ENCODE assay signal across 15 mouse cellular contexts in genomic region chr8:94009243-94009845, GRCm38 (mm10). TPM values are rescaled to one million over a fixed set of nuclear protein-coding genes. Genes with fewer than 3 reads are reported as not detected.
DNase-seq lines count a peak whose midpoint lies in the region; ATAC-seq and TF ChIP-seq lines count a peak whose summit lies in the region.
"Had no signal": no experiment of that assay in that cellular context is flagged by ENCODE, and none has a peak within 500 bp of the region (broad histone marks: within the 10 kb centered on the region; RNA-seq: fewer than 3 reads in every experiment).

No protein-coding gene starts in this region.

- no peak overlapping the region for H3K4me3 ChIP-seq in heart, embryonic 11.5 days (ENCODE audit: low read depth, low read length)
- H3K4me3 ChIP-seq in megakaryocyte, embryonic 14.5 days (replicated peaks), result peak overlapping the region; percentile 28
- H3K4me3 ChIP-seq in intestine, postnatal 0 days (ENCODE audit: low read depth, low read length), result no peak overlapping the region
- no peak overlapping the region for H3K4me3 ChIP-seq in stomach, embryonic 15.5 days (replicated peaks)
- H3K4me3 ChIP-seq: embryonic facial prominence, embryonic 13.5 days; left cerebral cortex, adult 2 months; myocyte had no signal

- H3K27me3 ChIP-seq in heart, embryonic 11.5 days (ENCODE audit: control insufficient read depth, insufficient read depth, low read length), result no peaks in the 10 kb centered on the region
- H3K27me3 ChIP-seq in megakaryocyte, embryonic 14.5 days (replicated peaks), result no peaks in the 10 kb centered on the region
- H3K27me3 ChIP-seq in intestine, postnatal 0 days (replicated peaks; ENCODE audit: control insufficient read depth, insufficient read depth, low read length), result no peaks in the 10 kb centered on the region
- no peaks in the 10 kb centered on the region for H3K27me3 ChIP-seq in stomach, embryonic 15.5 days (replicated peaks)
- H3K27me3 ChIP-seq: embryonic facial prominence, embryonic 13.5 days had no signal

- ATAC-seq in heart, embryonic 11.5 days (replicated peaks; ENCODE audit: insufficient number of reproducible peaks, low FRiP score, low TSS enrichment), result no peak
- ATAC-seq in megakaryocyte, adult 5-6 weeks (ENCODE audit: poor library complexity, severe bottlenecking), result no peak
- no peak for ATAC-seq in intestine, postnatal 0 days
- ATAC-seq in stomach, embryonic 15.5 days (ENCODE audit: insufficient read depth, low FRiP score, low read depth), result no peak

- H3K4me1 ChIP-seq in heart, embryonic 11.5 days (ENCODE audit: control insufficient read depth, insufficient read depth, low read length), result peaks cover 19% of the 10 kb centered on the region
- H3K4me1 ChIP-seq in megakaryocyte, embryonic 14.5 days, result peaks cover 40% of the 10 kb centered on the region
- H3K4me1 ChIP-seq in intestine, postnatal 0 days (replicated peaks; ENCODE audit: control insufficient read depth, insufficient read depth, low read length), result peaks cover 11% of the 10 kb centered on the region; the same call in 1 of the 2 replicates
- H3K4me1 ChIP-seq in stomach, embryonic 15.5 days, result peaks cover 24% of the 10 kb centered on the region

- 49% methylated on average over 15 of the region's 15 CpGs for WGBS in heart, embryonic 11.5 days (ENCODE audit: insufficient replicate concordance)
- 37% methylated on average over 15 of the region's 15 CpGs for WGBS in intestine, postnatal 0 days
- 44% methylated on average over 15 of the region's 15 CpGs for WGBS in stomach, embryonic 15.5 days

- no peak overlapping the region for H3K27ac ChIP-seq in heart, embryonic 11.5 days (ENCODE audit: low read depth, low read length)
- no peak overlapping the region for H3K27ac ChIP-seq in intestine, postnatal 0 days (ENCODE audit: low read depth, low read length)
- 0 out of 2 replicates have a peak overlapping the region, but pooled peaks have one; percentile 40 for H3K27ac ChIP-seq in stomach, embryonic 15.5 days
- H3K27ac ChIP-seq: embryonic facial prominence, embryonic 13.5 days; left cerebral cortex, adult 2 months; macrophage had no signal

- H3K4me2 ChIP-seq in heart, embryonic 11.5 days, result no peak overlapping the region; the same call in 1 of the 2 replicates
- peak overlapping the region; percentile 25 for H3K4me2 ChIP-seq in intestine, postnatal 0 days (replicated peaks; ENCODE audit: low read depth)
- peak overlapping the region; percentile 90; the same call in 1 of the 2 replicates for H3K4me2 ChIP-seq in stomach, embryonic 15.5 days

- no peaks in the 10 kb centered on the region for H3K9me3 ChIP-seq in heart, embryonic 11.5 days (replicated peaks; ENCODE audit: control insufficient read depth, low read length)
- H3K9me3 ChIP-seq in megakaryocyte, embryonic 14.5 days, result no peaks in the 10 kb centered on the region
- H3K9me3 ChIP-seq in intestine, postnatal 0 days (ENCODE audit: control insufficient read depth), result no peaks in the 10 kb centered on the region
- no peaks in the 10 kb centered on the region for H3K9me3 ChIP-seq in stomach, embryonic 15.5 days
- H3K9me3 ChIP-seq: embryonic facial prominence, embryonic 13.5 days had no signal

- no peak for TF ChIP-seq CTCF in intestine, postnatal 0 days (IDR thresholded peaks at IDR 0.05; ENCODE audit: low read depth)

- peak; percentile 84 for DNase-seq in heart, adult 11 months
- DNase-seq in c-Kit-positive CD71-positive TER-119-positive erythroid progenitor cells, embryonic 14.5 days (ENCODE audit: low spot score), result no peak
- DNase-seq in left cerebral cortex, adult 9 months (ENCODE audit: low spot score in 2 of 2), result no peak
- DNase-seq: adrenal gland, adult 2 months; gastrocnemius, postnatal 36 days; kidney, adult 11 months had no signal

- H3K36me3 ChIP-seq in heart, embryonic 11.5 days (ENCODE audit: control insufficient read depth, insufficient read depth, low read length), result no peaks in the 10 kb centered on the region
- peaks cover 23% of the 10 kb centered on the region for H3K36me3 ChIP-seq in megakaryocyte, embryonic 14.5 days (replicated peaks; ENCODE audit: low read length)
- peaks cover 4% of the 10 kb centered on the region for H3K36me3 ChIP-seq in intestine, postnatal 0 days (ENCODE audit: control insufficient read depth, insufficient read depth)
- H3K36me3 ChIP-seq in stomach, embryonic 15.5 days, result no peaks in the 10 kb centered on the region

- H3K9ac ChIP-seq in heart, embryonic 11.5 days (ENCODE audit: low read depth, low read length), result no peak overlapping the region
- H3K9ac ChIP-seq in intestine, postnatal 0 days (ENCODE audit: low read depth, low read length), result no peak overlapping the region
- H3K9ac ChIP-seq in stomach, embryonic 15.5 days, result no peak overlapping the region
- H3K9ac ChIP-seq: embryonic facial prominence, embryonic 13.5 days had no signal

RNA-seq across cellular contexts. Expression of gene Amfr, which starts 3.3 kb away (rescaled TPM):
- polyA plus RNA-seq in heart, embryonic 11.5 days (2014; fragmentation: Nextera tagmentation; extraction: Ambion mirVana), result 47.3 and 55.0 TPM in 2 replicates
- 37.6 and 51.7 TPM in 2 replicates for polyA plus RNA-seq in megakaryocyte, embryonic 14.5 days (2012; ENCODE audit: insufficient read depth, low replicate concordance)
- total RNA-seq in megakaryocyte, adult 5-6 weeks (2015), result 35.5 and 37.5 TPM in 2 replicates
- 83.7 and 97.7 TPM in 2 replicates for total RNA-seq in megakaryocyte, adult 5-6 weeks (2017)
- 61.8 and 65.0 TPM in 2 replicates for polyA plus RNA-seq in intestine, postnatal 0 days (2015; fragmentation: Nextera tagmentation; extraction: Ambion mirVana)
- polyA plus RNA-seq in stomach, embryonic 15.5 days (2015; fragmentation: Nextera tagmentation; extraction: Ambion mirVana), result 48.6 and 51.4 TPM in 2 replicates

RNA-seq across cellular contexts. Expression of gene Nudt21, which starts 27.5 kb away (rescaled TPM):
- polyA plus RNA-seq in heart, embryonic 11.5 days (2014; fragmentation: Nextera tagmentation; extraction: Ambion mirVana), result 91.3 and 94.6 TPM in 2 replicates
- polyA plus RNA-seq in megakaryocyte, embryonic 14.5 days (2012; ENCODE audit: insufficient read depth, low replicate concordance), result 185 and 240 TPM in 2 replicates
- 83.1 and 84.4 TPM in 2 replicates for total RNA-seq in megakaryocyte, adult 5-6 weeks (2015)
- 53.4 and 57.2 TPM in 2 replicates for total RNA-seq in megakaryocyte, adult 5-6 weeks (2017)
- polyA plus RNA-seq in intestine, postnatal 0 days (2015; fragmentation: Nextera tagmentation; extraction: Ambion mirVana), result 58.3 and 60.3 TPM in 2 replicates
- polyA plus RNA-seq in stomach, embryonic 15.5 days (2015; fragmentation: Nextera tagmentation; extraction: Ambion mirVana), result 103 and 106 TPM in 2 replicates

RNA-seq across cellular contexts. Expression of gene Ogfod1, which starts 27.7 kb away (rescaled TPM):
- polyA plus RNA-seq in heart, embryonic 11.5 days (2014; fragmentation: Nextera tagmentation; extraction: Ambion mirVana), result 13.2 and 13.9 TPM in 2 replicates
- polyA plus RNA-seq in megakaryocyte, embryonic 14.5 days (2012; ENCODE audit: insufficient read depth, low replicate concordance), result 2.8 TPM in 1 of 2 replicates, not detected in the other
- total RNA-seq in megakaryocyte, adult 5-6 weeks (2015), result 10.2 and 12.3 TPM in 2 replicates
- 9.0 and 9.1 TPM in 2 replicates for total RNA-seq in megakaryocyte, adult 5-6 weeks (2017)
- polyA plus RNA-seq in intestine, postnatal 0 days (2015; fragmentation: Nextera tagmentation; extraction: Ambion mirVana), result 5.2 and 5.5 TPM in 2 replicates
- polyA plus RNA-seq in stomach, embryonic 15.5 days (2015; fragmentation: Nextera tagmentation; extraction: Ambion mirVana), result 13.2 and 14.2 TPM in 2 replicates
